Mouse (Mus musculus): ENCODE data around the gene Cyp2j12. TPM values are rescaled to one million over a fixed set of nuclear protein-coding genes. Genes with fewer than 3 reads are reported as not detected.

The Cyp2j12 gene
- polyA plus RNA-seq, 1 experiment from 2014 or later = not detected

GRCm38 (mm10) chr4:96060106-96060505 lies 80.8 kb downstream of the Cyp2j12 start:
- Histone ChIP-seq H3K4me3 (ENCODE audit: low read depth, low read length) (no peak overlapping the region), H3K27ac (ENCODE audit: low read depth) (no peak overlapping the region), H3K4me2 (no peak overlapping the region), H3K9me3 (ENCODE audit: low read depth, low read length) (no peaks in the 10 kb centered on the region), H3K9ac (no peak overlapping the region), H3K4me1 (ENCODE audit: insufficient read depth) (no peaks in the 10 kb centered on the region), H3K36me3 (ENCODE audit: insufficient read depth) (no peaks in the 10 kb centered on the region), H3K27me3 (ENCODE audit: insufficient read depth, low read length) (no peaks in the 10 kb centered on the region)
- 89% methylated on average over 2 of the region's 2 CpGs for WGBS
- no peak for TF ChIP-seq CTCF (IDR thresholded peaks at IDR 0.05; ENCODE audit: low read depth)
- no peak for DNase-seq
- no peak for ATAC-seq (ENCODE audit: insufficient read depth)

Other genes with a start within 250 kb of the Cyp2j12 start
- 15.5 and 20.2 TPM in 2 replicates for gene Hook1, start 173.9 kb downstream of the Cyp2j12 start, polyA plus RNA-seq (2014; fragmentation: Nextera tagmentation; extraction: Ambion mirVana)
- gene Cyp2j13, start 63.6 kb downstream of the Cyp2j12 start, polyA plus RNA-seq (2014; fragmentation: Nextera tagmentation; extraction: Ambion mirVana) = not detected in 2 replicates
- not detected in 2 replicates for gene Cyp2j7, start 95.5 kb upstream of the Cyp2j12 start, polyA plus RNA-seq (2014; fragmentation: Nextera tagmentation; extraction: Ambion mirVana)
- gene Cyp2j11, start 207.5 kb upstream of the Cyp2j12 start, polyA plus RNA-seq (2014; fragmentation: Nextera tagmentation; extraction: Ambion mirVana) = not detected in 2 replicates

All from lung, embryonic 14.5 days (tissue).